Mouse (Mus musculus) erythroblast, embryonic 14.5 days (primary cell): ENCODE results near the gene Spon1.

Experiments used
- GATA1 ChIP-seq: IDR thresholded peaks from 2 replicates; pipeline ENCODE4 v1.6.1; 2012; ENCODE audit warnings: low read length, inconsistent platforms, mixed read lengths
- TAL1 ChIP-seq: IDR thresholded peaks from 3 replicates; pipeline ENCODE4 v1.6.1; 2012; ENCODE audit warnings: low read length, inconsistent platforms, mixed read lengths

- no peak for TF ChIP-seq GATA1
- no peak for TF ChIP-seq TAL1
Observed at GRCm38 (mm10) chr7:114028828-114029227, 263.0 kb downstream of the Spon1 start.
